Mouse (Mus musculus) natural killer cell, adult 2 months (primary cell): ENCODE measurements around the gene Slc22a3.

Experiments
- DNase-seq, 2 experiments: peaks; one replicate each; pipeline ENCODE4 v3.0.0; 2022; ENCODE audit warnings: low spot score in 2 of 2

Slc22a3 gene

DNA sequence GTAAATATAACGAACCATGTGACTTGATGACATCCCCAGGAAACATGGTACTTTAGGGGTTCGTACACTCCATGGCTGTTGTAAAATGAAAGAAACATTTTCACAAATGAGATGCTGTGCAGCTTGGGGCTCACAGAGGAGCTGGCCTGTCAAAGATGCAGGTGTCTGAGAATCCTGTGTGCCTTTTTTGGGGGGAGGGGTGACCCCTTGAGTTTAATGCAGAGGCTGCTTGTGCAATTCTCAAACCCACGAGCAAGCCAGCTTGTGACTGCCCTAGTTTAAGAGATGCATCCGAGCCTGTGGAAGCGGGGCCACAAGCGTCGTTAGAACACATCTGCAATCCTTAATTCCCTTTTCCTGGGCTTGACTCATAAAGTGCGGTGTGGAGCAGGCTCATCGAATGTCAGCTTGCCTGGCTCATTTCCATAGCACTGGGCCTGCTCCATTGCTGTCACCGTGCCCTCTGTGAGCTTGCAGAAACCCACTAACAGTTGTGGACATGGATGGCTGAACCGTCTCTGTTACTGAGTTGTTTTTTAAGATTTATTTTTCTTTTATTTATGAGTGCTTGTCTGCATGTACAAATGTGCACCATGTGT is 98.1 kb downstream of the Slc22a3 start:
- no peak for DNase-seq

DNA sequence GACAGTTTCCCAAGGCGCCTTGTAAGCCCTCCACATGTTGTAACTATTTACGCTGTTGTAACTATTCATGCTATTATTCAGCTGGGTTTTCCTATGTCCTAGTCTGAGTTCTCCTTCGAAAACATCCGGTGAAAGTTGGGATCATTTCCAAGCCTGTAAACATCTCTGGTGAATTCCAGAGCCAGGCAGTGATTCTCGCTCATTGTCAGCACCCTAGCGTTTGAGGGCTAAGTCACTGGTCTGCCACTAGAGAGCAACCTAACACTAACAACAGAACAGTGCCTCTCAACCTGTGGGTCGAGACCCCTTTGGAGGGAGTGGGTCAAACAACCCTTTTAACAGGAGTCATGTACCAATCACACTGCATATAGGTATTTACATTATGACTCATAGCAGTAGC is 104.1 kb downstream of the Slc22a3 start:
- DNase-seq, result no peak

DNA sequence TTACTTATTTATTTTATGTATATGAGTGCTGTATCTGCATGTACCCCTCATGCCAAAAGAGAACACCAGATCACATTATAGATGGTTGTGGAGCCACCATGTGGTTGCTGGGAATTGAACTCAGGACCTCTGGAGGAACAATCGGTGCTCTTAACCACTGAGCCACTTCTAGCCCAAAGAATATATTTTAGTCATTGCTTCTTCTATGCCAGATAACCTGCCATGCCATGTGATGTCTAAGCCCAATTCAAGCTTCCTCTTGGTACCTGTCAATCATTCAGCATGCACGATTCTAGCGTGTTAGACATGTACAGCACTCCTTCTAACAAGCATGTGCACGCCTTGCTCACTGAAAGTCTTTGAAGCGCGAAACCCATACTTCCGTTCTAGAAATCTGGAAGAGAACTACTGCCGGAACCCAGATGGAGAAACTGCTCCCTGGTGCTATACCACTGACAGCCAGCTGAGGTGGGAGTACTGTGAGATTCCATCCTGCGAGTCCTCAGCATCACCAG is 111.3 kb downstream of the Slc22a3 start:
- no peak for DNase-seq

DNA sequence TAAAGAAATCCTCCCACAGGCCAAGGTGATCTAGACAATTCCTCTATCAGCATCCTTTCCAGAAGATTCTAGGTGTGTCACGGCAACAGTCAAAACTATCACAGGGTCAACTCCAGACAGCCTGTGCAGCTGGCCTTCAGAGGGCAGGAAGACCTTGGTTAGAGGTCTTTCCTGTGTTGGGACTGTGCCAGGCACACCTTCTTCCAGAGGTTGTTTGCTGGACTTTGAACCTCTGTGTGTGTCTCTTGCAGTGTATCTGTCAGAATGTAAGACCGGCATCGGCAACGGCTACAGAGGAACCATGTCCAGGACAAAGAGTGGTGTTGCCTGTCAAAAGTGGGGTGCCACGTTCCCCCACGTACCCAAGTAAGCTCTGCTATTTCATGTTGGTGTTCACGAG is 119.3 kb downstream of the Slc22a3 start:
- DNase-seq, result no peak

DNA sequence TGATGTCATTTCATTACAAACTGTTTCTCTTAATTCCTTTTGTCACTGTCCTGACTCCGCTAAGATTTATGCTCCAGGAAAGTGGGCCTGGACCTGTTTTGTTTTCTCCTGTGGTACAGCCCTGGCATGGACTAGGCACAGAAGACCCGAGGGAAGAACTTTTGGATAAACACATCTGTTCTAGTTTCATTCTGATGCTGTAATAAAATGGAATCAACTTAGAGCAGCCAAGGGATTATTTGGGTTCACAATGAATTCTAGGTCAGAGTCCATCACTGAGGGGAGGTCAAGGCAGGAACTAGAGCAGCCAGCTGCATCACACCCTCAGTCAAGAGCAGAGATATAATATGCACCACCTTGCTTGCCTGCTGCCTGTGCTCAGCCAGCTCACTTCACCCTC is 119.7 kb downstream of the Slc22a3 start:
- no peak for DNase-seq

DNA sequence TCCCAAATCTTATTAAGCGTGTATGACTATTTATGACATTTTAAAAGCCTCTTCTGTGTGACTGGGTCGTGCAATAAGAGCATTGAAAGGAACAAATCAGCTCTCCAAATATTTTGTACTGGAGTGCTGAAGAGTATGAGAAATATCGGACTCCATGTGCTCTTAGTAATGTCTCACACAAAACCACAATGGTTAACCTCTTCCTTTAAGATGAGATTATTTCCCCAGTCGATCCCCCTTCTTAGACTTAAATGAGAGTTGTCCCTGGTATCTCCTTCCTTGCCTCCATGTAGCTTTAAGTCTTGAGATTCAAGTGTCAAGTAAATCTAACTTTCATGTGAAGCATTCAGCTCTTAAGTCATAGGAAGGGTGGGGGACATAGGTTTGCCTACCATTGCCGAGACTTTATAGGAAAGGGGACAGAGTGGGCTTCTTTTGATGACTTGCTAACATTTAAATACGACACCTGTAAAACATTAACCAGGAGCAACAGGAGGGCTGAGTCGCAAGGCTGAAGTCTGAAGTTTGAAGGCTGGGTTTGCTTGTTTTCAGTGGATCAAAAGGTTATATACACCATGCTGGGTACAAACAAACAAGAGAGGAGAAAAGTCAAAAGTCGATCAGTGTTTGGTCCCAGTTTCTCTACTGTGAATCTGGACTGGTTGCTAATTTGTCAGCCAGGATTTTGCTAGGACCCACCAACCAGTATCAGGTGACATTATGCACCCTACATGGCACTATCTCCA is 122.3 kb downstream of the Slc22a3 start:
- DNase-seq, result no peak

DNA sequence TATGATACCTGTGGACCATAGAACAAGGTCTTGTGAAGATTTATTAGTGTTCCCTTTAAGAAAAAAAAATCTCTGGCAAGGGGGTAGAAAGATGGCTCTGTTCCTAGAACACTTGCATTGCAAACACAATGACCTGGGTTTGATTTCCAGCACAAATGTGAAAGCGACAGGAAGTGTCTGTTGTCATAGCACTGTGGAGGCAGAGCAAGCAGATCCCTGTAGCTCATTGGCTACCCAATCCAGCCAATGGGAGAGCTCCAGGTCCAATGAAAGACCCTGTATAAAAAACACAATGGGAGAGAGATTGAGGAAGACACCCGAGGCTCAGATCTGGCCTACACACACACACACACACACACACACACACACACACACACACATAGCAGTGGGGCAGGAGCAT is 125.0 kb downstream of the Slc22a3 start:
- DNase-seq, result no peak

DNA sequence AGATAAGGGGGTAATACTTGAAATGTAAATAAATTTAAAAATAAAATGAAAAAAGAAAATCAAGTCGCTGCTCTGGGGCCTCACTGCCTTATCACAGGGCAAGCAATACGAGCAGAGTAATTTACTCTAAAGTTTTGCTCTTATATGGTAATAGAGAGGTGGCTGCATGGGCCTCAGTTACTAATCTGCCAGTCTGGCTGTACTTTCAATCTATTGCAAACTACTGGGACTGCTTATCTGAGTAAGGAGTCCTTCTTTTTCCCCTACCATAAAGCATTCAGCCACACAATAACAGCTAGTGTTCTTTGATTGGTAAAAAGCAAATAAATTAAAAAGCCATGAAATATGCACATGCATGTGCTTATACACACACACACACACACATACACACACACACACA is 125.9 kb downstream of the Slc22a3 start:
- DNase-seq, result no peak

DNA sequence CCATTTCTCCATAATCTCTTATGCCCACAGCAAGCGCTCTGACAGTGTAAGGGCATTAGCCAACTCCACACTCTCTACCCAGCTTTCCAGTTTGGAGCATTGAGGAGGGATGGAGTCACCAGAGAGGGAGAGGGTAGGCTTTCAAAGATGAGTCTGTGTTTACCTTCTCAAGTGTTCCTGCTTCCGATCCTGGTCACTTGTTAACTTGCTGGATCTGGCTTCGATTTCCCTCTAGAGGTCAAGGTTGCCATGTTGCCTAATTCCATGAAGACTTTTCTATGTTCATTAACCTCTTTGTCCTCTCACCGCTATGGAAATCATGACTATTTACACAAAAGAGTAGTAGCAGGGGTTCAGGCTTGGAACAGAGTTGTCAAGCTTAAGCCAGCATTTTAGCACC is 127.2 kb downstream of the Slc22a3 start:
- DNase-seq, result no peak

DNA sequence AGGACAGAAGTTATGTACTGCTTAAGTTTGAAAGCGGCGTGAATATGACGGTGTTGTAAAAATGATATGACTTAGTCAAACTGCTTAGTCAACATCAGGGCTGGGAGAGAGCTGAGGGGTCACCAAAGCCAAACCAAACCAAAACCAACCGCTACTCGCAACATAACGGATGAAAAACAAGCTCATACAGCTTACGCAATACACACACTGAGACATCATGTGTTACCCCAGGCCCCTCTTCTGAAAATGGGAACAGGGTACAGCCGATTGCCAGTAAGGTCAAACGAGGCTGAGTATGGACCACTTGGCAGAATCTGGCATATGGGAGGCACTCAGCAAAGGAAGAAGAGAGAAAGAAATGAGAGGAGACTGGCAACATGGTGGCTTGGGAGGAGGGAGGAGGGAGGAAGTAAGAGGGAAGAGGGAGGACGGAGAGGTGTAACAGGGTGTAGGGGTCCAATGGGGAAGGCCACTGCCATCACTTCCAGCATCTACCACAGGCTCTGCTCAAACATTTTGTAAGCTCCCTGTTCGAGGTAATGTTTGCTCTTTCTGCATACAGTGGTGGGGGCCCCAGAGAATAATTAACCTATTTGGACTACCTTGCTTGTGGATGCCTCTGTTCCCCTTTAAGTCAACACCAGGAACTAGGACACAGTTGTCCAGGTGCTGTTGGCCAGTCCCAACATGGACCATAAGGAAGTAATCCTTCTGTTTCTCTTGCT is 129.4 kb downstream of the Slc22a3 start, which contains the start of gene Plg:
Gene Plg, plus strand, starts transcription at position 628 of the 725 bp plus-strand sequence.
- DNase-seq, result no peak

DNA sequence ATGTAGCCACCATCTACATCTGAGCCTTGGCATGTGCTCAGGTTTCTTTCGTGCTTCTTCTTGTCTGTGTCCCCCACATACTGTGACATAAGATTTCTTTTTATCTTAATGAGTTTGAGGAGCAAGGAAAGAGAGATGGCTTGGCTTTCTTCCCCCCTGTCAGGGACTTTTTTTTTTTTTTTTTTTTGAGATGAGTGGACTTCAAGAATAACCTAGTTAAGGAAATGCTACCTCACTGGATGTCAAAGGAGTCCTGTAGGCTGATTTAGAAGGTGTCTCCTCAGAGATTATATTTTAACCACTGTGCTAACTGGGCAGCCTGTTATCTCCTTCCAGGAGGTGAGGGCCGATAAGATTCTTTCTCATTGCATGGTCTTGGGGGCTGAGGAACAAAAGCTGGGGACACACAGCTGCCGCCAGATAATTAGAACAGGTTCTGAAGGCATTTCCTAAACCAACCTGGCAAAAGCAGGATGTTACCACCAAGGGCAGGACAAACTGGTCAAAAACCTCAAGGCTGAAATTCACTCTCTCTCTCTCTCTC is 133.8 kb downstream of the Slc22a3 start:
- no peak for DNase-seq

DNA sequence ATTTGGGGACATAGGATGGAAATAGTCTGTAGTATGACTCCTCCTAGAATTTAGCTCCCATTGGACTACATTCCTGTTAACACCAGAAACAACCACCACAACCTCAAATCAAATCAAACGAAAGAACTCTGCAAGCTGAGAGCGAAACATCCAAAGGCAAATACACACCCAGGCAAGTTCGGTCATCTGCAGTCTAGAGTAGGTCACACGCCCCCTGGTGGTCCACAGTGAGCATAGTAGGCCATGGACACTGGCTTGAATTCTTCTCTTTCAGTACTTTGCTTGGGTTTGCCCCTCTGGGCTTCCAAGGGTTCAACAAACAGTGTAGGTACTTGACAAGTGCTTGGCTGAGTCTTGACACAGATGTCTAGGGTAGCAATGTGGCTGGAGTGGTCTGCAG is 135.5 kb downstream of the Slc22a3 start:
- peak; percentile 72 to 77 for DNase-seq

DNA sequence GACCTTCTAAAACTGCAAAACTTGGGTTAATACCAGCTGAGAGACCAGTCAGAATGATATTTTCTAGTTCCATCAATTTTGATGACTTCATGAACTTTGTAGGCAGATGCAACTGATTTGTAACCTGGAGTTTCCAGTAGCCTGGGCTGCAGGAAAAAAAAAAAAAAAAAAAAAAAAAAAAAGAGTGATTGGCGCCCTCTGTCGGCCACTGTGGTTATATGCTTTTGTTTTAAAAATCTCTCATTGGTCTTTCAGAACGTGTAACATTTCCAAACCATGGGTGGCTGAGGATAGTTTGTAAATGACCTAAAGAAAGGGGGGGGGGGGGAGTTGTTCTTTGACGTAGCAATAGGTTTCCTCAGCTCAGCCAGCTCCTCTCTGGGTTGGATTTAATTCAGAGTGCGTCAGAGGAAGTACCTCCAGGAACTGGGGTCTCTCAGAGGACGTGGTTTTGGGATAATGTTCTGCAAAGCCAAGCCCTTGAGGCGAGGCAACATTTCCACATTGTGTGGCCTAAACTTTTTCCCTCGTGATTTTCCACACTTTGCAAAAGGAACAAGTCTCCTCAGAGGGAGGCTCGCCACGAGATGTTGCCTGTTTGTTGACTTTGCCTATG is 136.1 kb downstream of the Slc22a3 start:
- DNase-seq, result peak; percentile 14 to 24

DNA sequence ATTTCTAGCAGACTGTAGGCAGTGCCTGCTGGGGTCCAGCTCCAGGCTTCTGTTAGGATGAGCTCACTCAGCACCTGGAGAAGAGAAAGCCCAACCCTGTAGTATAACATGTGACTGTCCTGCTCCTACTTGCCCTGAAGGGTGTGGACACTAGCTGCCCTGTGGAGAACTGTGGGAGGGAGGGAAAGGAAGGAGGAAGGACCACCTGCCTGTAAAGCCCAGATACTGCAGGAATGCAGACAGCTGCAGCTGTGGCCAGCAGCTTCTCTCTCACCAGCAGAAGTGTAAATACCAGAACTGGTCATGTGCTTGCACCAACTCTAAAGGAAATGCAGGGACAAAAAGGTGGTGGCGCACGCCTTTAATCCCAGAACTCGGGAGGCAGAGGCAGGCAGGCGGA is 137.2 kb downstream of the Slc22a3 start:
- DNase-seq, result no peak

DNA sequence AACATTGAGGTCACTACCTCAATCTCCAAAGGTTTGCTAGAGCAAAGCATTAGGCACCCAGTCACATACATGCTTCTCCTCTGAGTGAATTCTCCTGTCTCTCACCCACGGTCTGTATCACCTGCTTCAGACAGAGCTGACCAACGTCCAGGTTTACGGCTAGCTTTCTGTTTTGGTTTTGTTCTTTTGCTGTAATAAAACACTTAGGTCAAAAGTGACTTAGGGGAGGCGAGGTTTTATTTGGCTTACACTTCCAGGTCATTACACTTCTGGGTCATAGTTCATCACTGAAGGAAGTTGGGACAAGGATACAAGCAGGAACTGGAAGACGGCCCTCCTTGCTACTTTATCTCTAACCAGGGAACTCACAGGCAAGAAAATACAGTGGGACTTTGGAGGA is 138.1 kb downstream of the Slc22a3 start:
- no peak for DNase-seq
